Mouse (Mus musculus): ENCODE results near the gene Tiparp. TPM values are rescaled to one million over a fixed set of nuclear protein-coding genes. Genes with fewer than 3 reads are reported as not detected.
A peak's percentile ranks its signal among the peaks of the same experiment; 100 is the strongest.

Gene Tiparp
- 31.0 and 31.1 TPM in 2 replicates for polyA plus RNA-seq (2015; fragmentation: Nextera tagmentation; extraction: Ambion mirVana)

- Histone ChIP-seq H3K27me3 (no peaks in the 10 kb centered on the region), H3K4me2 (peak within 1 kb of the TSS; percentile 89), H3K9ac (peak within 1 kb of the TSS; percentile 89), H3K9me3 (no peaks in the 10 kb centered on the region), H3K36me3 (0 out of 2 replicates have a peak, but pooled peaks cover 3% of the 10 kb centered on the region), H3K4me1 (replicated peaks) (peaks cover 6% of the 10 kb centered on the region; the same call in 1 of the 2 replicates), H3K4me3 (peak within 1 kb of the TSS; percentile 96), H3K27ac (replicated peaks) (peak within 1 kb of the TSS; percentile 99)
- under 1% methylated on average over 98 of the region's 109 CpGs for WGBS
- peak; percentile 95 for ATAC-seq (ENCODE audit: low FRiP score, low read depth)
Measured at GRCm38 (mm10) chr3:65527691-65528601, at the start of gene Tiparp. TSS of gene Tiparp (plus strand) at chr3:65528410.

DNA sequence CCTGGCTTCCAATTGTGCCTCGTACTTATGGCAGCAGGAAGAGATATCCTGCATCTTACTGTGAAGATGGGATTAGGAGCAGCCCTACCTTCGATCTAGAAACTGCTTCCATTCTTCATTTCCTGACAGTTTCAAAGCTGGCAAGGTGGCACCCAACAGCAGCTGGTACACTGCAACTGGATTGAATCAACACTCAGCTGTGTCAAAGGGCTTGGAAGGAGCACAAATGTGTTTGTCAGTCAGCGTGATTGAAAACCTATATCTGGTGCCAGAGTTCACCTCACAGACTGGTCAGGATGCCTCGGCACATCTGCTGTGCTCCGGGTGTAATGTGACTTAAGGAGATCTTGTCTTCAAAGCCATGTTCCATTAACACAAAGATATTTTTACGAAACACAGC lies 47.5 kb upstream of the Tiparp start:
- Histone ChIP-seq H3K27ac (replicated peaks) (no peak overlapping the region), H3K4me1 (replicated peaks) (no peaks in the 10 kb centered on the region), H3K9ac (no peak overlapping the region), H3K4me2 (no peak overlapping the region), H3K36me3 (no peaks in the 10 kb centered on the region), H3K27me3 (no peaks in the 10 kb centered on the region), H3K9me3 (no peaks in the 10 kb centered on the region), H3K4me3 (no peak overlapping the region)
- WGBS = 73% methylated on average over 6 of the region's 6 CpGs
- no peak for ATAC-seq (ENCODE audit: low FRiP score, low read depth)

DNA sequence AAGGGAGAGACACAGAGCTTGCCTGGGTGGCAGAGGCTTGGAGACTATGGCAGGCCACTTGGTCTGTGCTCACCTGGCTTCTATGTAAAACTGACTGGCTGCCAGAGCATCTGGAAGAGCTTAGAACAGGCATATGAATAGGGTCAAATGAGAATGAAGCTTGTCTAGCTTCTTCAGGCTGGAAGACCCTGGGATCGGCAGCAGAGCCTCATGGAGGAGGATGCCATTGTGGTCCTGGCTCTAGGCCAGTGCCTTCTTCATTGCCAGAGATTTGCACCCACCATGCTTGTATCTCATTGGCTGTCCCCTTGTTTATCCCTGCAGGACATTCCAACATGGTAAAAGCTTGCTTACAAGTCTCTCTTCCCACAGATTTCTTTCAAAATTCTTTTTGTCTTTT lies 45.9 kb upstream of the Tiparp start:
- WGBS = 45% methylated on average over 1 of the region's 1 CpGs
- Histone ChIP-seq H3K9me3 (no peaks in the 10 kb centered on the region), H3K27ac (replicated peaks) (no peak overlapping the region), H3K4me1 (replicated peaks) (no peaks in the 10 kb centered on the region), H3K4me2 (no peak overlapping the region), H3K4me3 (no peak overlapping the region), H3K27me3 (no peaks in the 10 kb centered on the region), H3K9ac (no peak overlapping the region), H3K36me3 (no peaks in the 10 kb centered on the region)
- ATAC-seq (ENCODE audit: low FRiP score, low read depth) = no peak

DNA sequence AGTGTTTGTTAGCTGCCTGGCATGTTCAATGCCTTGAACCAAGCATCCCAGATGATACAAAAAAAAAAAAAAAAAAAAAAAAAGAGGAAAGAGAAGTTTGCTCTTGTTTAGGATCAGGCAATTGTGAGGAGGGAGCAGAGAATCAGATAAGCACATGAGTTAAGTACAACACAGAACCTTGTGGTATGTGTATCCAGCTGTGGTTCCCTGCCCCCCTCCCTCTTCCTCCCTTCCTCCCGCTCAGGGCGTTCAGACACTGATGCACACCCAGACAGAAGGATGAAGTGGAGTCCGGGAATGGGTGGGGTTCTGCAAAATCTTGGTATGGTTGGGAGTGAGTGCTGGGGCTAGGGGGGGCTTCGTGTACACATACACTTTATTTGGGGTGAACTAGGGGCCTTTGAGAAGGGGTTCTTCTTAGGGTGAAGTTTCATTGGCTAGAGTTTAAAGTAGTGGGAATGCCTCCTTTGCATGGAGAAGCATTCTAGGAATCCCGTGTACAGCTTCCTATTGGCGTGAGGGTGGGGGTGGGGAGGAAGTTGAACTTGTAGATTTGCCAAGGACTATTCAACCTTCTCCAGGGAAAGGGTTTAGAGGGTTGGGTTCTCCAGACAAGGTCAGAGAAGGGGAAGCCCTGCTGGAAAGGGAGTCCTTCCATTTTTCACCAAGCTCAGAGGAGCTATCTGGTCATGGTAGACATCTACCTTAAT lies 45.4 kb upstream of the Tiparp start:
- no peak overlapping the region for H3K9ac ChIP-seq
- no peak overlapping the region for H3K27ac ChIP-seq (replicated peaks)
- no peaks in the 10 kb centered on the region for H3K4me1 ChIP-seq (replicated peaks)
- WGBS = 68% methylated on average over 6 of the region's 6 CpGs
- no peak for ATAC-seq (ENCODE audit: low FRiP score, low read depth)
- no peaks in the 10 kb centered on the region for H3K36me3 ChIP-seq
- no peaks in the 10 kb centered on the region for H3K27me3 ChIP-seq
- no peaks in the 10 kb centered on the region for H3K9me3 ChIP-seq
- no peak overlapping the region for H3K4me2 ChIP-seq
- no peak overlapping the region for H3K4me3 ChIP-seq

DNA sequence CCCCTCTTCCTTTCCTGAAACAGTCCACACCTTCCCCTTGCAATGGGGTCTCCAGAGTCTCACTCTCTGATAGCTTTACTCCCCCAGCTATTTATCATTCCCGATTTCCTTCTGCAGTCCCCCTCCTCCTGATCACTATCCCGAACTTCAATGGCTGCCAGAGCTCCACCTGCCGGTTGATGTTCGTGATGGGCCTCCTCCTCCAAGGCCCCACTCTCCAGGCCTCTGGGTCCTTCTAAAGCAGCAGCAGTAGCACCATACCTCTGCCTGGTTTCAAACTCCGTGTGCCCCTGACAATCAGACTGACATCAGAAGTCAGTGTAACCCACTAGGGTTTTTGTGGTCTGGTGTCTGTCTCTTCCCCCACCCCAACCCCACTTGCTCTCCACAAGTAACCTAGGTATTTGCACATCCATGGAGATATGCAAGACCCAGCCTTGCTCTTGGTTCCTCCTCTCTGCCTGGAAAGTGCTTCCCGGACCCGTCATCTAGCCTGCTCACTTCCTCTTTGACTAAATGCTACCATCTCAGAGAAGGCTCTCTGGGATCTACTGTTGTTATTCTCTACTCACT lies 44.0 kb upstream of the Tiparp start:
- no peak overlapping the region for H3K9ac ChIP-seq
- no peaks in the 10 kb centered on the region for H3K27me3 ChIP-seq
- H3K4me3 ChIP-seq = no peak overlapping the region
- H3K4me1 ChIP-seq (replicated peaks) = no peaks in the 10 kb centered on the region
- WGBS = 73% methylated on average over 7 of the region's 7 CpGs
- no peak overlapping the region for H3K4me2 ChIP-seq
- H3K9me3 ChIP-seq = no peaks in the 10 kb centered on the region
- no peak overlapping the region for H3K27ac ChIP-seq (replicated peaks)
- no peaks in the 10 kb centered on the region for H3K36me3 ChIP-seq
- ATAC-seq (ENCODE audit: low FRiP score, low read depth) = no peak

- H3K36me3 ChIP-seq = no peaks in the 10 kb centered on the region
- 81% methylated on average over 2 of the region's 2 CpGs for WGBS
- no peak for ATAC-seq (ENCODE audit: low FRiP score, low read depth)
- H3K27ac ChIP-seq (replicated peaks) = no peak overlapping the region
- no peak overlapping the region for H3K4me3 ChIP-seq
- no peaks in the 10 kb centered on the region for H3K4me1 ChIP-seq (replicated peaks)
- no peaks in the 10 kb centered on the region for H3K27me3 ChIP-seq
- H3K9me3 ChIP-seq = no peaks in the 10 kb centered on the region
- no peak overlapping the region for H3K4me2 ChIP-seq
- H3K9ac ChIP-seq = no peak overlapping the region
Measured at GRCm38 (mm10) chr3:65487419-65488088, 40.7 kb upstream of the Tiparp start.

GRCm38 (mm10) chr3:65488556-65489244 lies 39.5 kb upstream of the Tiparp start:
- 74% methylated on average over 1 of the region's 1 CpGs for WGBS
- Histone ChIP-seq H3K9me3 (no peaks in the 10 kb centered on the region), H3K27me3 (no peaks in the 10 kb centered on the region), H3K9ac (no peak overlapping the region), H3K4me1 (replicated peaks) (no peaks in the 10 kb centered on the region), H3K36me3 (no peaks in the 10 kb centered on the region), H3K4me3 (no peak overlapping the region), H3K27ac (replicated peaks) (no peak overlapping the region), H3K4me2 (no peak overlapping the region)
- ATAC-seq (ENCODE audit: low FRiP score, low read depth) = no peak

DNA sequence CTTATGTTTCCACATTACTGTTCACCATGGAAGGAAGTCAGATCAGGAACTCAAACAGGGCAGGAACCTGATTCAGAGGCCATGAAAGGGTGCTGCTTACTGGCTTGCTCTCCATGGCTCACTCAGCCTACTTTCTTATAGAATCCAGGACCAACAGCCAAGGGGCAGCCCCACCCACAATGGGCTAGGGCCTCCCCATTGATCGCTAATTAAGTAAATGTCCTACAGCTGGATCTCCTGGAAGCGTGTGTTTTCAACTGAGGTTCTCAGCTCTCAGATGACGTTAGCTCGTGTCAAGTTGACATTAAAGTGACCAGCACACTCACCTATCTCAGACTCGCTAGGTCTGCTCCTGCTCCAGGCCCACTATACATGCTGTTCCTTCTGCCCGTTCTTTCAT lies 38.6 kb upstream of the Tiparp start:
- H3K9me3 ChIP-seq = no peaks in the 10 kb centered on the region
- WGBS = 93% methylated on average over 6 of the region's 6 CpGs
- H3K4me2 ChIP-seq = no peak overlapping the region
- no peak overlapping the region for H3K9ac ChIP-seq
- H3K27ac ChIP-seq (replicated peaks) = no peak overlapping the region
- no peaks in the 10 kb centered on the region for H3K27me3 ChIP-seq
- no peaks in the 10 kb centered on the region for H3K36me3 ChIP-seq
- H3K4me3 ChIP-seq = no peak overlapping the region
- H3K4me1 ChIP-seq (replicated peaks) = peaks cover 6% of the 10 kb centered on the region; the same call in 1 of the 2 replicates
- no peak for ATAC-seq (ENCODE audit: low FRiP score, low read depth)

GRCm38 (mm10) chr3:65494291-65494763 lies 33.9 kb upstream of the Tiparp start:
- Histone ChIP-seq H3K4me2 (peak overlapping the region; percentile 24), H3K27ac (replicated peaks) (peak overlapping the region; percentile 23), H3K9me3 (no peaks in the 10 kb centered on the region), H3K27me3 (no peaks in the 10 kb centered on the region), H3K36me3 (no peaks in the 10 kb centered on the region), H3K4me3 (no peak overlapping the region), H3K9ac (no peak overlapping the region), H3K4me1 (replicated peaks) (peaks cover 7% of the 10 kb centered on the region; the same call in 1 of the 2 replicates)
- peak; percentile 61; the same call in 1 of the 2 replicates for ATAC-seq (ENCODE audit: low FRiP score, low read depth)
- WGBS = 34% methylated on average over 9 of the region's 9 CpGs

- Histone ChIP-seq H3K9me3 (no peaks in the 10 kb centered on the region), H3K36me3 (no peaks in the 10 kb centered on the region), H3K4me1 (replicated peaks) (no peaks in the 10 kb centered on the region), H3K9ac (no peak overlapping the region), H3K27me3 (no peaks in the 10 kb centered on the region), H3K27ac (replicated peaks) (no peak overlapping the region), H3K4me2 (no peak overlapping the region), H3K4me3 (no peak overlapping the region)
- 90% methylated on average over 2 of the region's 2 CpGs for WGBS
- ATAC-seq (ENCODE audit: low FRiP score, low read depth) = no peak
Measured at GRCm38 (mm10) chr3:65507766-65508165, 20.4 kb upstream of the Tiparp start.

GRCm38 (mm10) chr3:65510588-65510987 lies 17.6 kb upstream of the Tiparp start:
- Histone ChIP-seq H3K9ac (no peak overlapping the region), H3K4me3 (no peak overlapping the region), H3K4me2 (no peak overlapping the region), H3K9me3 (no peaks in the 10 kb centered on the region), H3K27me3 (no peaks in the 10 kb centered on the region), H3K4me1 (replicated peaks) (no peaks in the 10 kb centered on the region), H3K36me3 (no peaks in the 10 kb centered on the region), H3K27ac (replicated peaks) (no peak overlapping the region)
- WGBS = 84% methylated on average over 2 of the region's 2 CpGs
- no peak for ATAC-seq (ENCODE audit: low FRiP score, low read depth)

Data from hindbrain, embryonic 15.5 days (tissue).